Mouse (Mus musculus) forebrain, embryonic 12.5 days (tissue): ENCODE measurements around the gene Nav2. TPM values are rescaled to one million over a fixed set of nuclear protein-coding genes. Genes with fewer than 3 reads are reported as not detected.
A peak's percentile ranks its signal among the peaks of the same experiment; 100 is the strongest.

Experiments
- ATAC-seq: fragments of 200-750 bp; cut with Nextera tagmentation; 2 replicates; pipeline ENCODE4 v1.8.0; 2017; ENCODE audit warnings: moderate TSS enrichment; ENCODE audit not compliant: low FRiP score
- H3K27ac ChIP-seq: fragments of 300-500 bp; sonication (generic); 2 replicates; pipeline ENCODE4 v1.5.1; 2016; ENCODE audit warnings: mild to moderate bottlenecking
- H3K27me3 ChIP-seq: fragments of 300-500 bp; sonication (generic); 2 replicates; pipeline ENCODE4 v1.6.1; 2016; ENCODE audit warnings: mild to moderate bottlenecking
- H3K36me3 ChIP-seq: fragments of 300-500 bp; sonication (generic); replicated peaks from 2 replicates; pipeline ENCODE4 v1.6.1; 2016; ENCODE audit warnings: mild to moderate bottlenecking
- H3K4me1 ChIP-seq: fragments of 300-500 bp; sonication (generic); 2 replicates; pipeline ENCODE4 v1.6.1; 2016
- H3K4me2 ChIP-seq: fragments of 300-500 bp; sonication (generic); 2 replicates; pipeline ENCODE4 v1.6.1; 2016; ENCODE audit warnings: mild to moderate bottlenecking, moderate library complexity
- H3K4me3 ChIP-seq: fragments of 300-500 bp; sonication (generic); replicated peaks from 2 replicates; pipeline ENCODE4 v1.5.1; 2016; ENCODE audit warnings: mild to moderate bottlenecking
- H3K9ac ChIP-seq: fragments of 300-500 bp; sonication (generic); 2 replicates; pipeline ENCODE4 v1.6.1; 2016; ENCODE audit warnings: mild to moderate bottlenecking
- H3K9me3 ChIP-seq: fragments of 300-500 bp; sonication (generic); 2 replicates; pipeline ENCODE4 v1.6.1; 2016
- WGBS: fragments of 180-500 bp; shearing (Covaris S2); methylation state at CpG from one replicate; pipeline ENCODE4 v1.1.7; 2016; 5-methylcytosine and 5-hydroxymethylcytosine counted together
- polyA plus RNA-seq: library from polyadenylated mRNA; unstranded; fragments of >200 nt; fragmentation: Nextera tagmentation; extraction: Ambion mirVana; gene quantifications from 2 replicates; pipeline ENCODE4 v1.2.1, GENCODE M21; 2016

The Nav2 gene
- polyA plus RNA-seq, 1 experiment from 2014 or later, result 10.9 TPM

DNA sequence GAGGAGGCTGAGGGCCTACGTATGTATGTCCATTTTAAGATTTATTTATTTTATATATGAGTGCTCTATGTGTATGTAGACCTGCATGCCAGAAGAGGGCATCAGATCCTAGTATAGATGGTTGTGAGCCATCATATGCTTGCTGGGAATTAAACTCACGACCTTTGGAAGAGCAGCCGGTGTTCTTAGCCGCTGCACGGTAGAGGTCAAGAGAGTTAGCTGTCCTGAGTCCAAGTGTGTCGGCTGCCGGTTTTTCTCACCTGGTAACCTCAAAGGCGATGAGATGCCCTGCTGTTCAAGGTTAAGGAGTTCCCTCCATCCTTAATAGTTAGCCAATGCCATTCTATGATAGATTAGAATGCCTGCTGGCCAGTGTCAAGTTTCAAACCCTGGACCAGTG is 594.9 kb downstream of the Nav2 start:
- Histone ChIP-seq H3K9me3 (no peaks in the 10 kb centered on the region), H3K4me2 (no peak overlapping the region), H3K27me3 (peaks cover 16% of the 10 kb centered on the region), H3K4me3 (no peak overlapping the region), H3K27ac (no peak overlapping the region), H3K9ac (no peak overlapping the region), H3K4me1 (peaks cover 23% of the 10 kb centered on the region), H3K36me3 (no peaks in the 10 kb centered on the region)
- no peak for ATAC-seq
- WGBS, result 64% methylated on average over 8 of the region's 8 CpGs

DNA sequence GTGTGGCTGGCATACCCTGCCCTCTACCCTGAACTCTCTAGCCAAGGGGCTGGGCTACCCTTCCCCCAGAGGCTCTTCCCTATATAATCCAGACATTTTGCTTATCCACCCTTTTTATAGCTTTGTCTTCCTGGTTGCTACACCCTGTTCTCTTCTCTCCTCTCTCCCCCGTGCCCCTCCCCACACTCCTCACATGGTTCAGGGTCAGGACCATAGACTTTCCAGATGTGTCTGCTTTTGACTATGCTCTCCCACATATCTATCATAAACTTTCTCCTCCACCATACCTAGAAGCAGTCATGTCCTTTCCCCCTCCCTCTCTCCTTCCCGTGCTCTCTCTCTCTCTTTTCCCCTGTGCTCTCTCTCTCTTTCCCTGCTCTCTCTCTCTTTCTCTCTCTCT is 595.4 kb downstream of the Nav2 start:
- Histone ChIP-seq H3K9me3 (no peaks in the 10 kb centered on the region), H3K4me3 (no peak overlapping the region), H3K4me2 (no peak overlapping the region), H3K4me1 (peaks cover 23% of the 10 kb centered on the region), H3K36me3 (no peaks in the 10 kb centered on the region), H3K27ac (no peak overlapping the region), H3K9ac (no peak overlapping the region), H3K27me3 (peaks cover 16% of the 10 kb centered on the region)
- no peak for ATAC-seq
- 41% methylated on average over 2 of the region's 2 CpGs for WGBS

DNA sequence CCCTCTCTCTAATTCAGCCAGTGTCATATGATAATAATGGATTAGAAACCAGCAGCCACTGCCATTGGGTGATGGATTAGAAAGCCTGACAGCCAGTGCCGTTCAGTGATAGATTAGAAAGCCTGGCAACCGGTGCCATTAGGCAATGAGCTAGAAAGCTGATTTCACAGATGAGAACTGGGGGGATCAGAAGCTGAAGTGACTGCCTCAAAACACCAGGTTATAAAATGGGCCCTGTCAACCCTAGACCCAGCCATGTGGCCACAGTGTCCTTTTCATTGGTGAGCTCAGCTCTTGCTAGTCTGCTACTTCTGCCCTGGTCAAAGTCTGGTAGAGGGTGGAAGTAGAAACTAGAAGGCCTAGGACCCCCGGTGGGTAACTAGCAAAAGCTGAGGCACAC is 595.8 kb downstream of the Nav2 start:
- no peaks in the 10 kb centered on the region for H3K9me3 ChIP-seq
- 0 out of 2 replicates have a peak overlapping the region, but pooled peaks have one; percentile 13 for H3K27ac ChIP-seq
- 5% methylated on average over 3 of the region's 3 CpGs for WGBS
- peaks cover 16% of the 10 kb centered on the region for H3K27me3 ChIP-seq
- H3K36me3 ChIP-seq, result no peaks in the 10 kb centered on the region
- 0 out of 2 replicates have a peak, but pooled peaks have one; percentile 20 for ATAC-seq
- H3K9ac ChIP-seq, result no peak overlapping the region
- peak overlapping the region; percentile 17 for H3K4me2 ChIP-seq
- H3K4me3 ChIP-seq, result no peak overlapping the region
- H3K4me1 ChIP-seq, result peaks cover 23% of the 10 kb centered on the region

DNA sequence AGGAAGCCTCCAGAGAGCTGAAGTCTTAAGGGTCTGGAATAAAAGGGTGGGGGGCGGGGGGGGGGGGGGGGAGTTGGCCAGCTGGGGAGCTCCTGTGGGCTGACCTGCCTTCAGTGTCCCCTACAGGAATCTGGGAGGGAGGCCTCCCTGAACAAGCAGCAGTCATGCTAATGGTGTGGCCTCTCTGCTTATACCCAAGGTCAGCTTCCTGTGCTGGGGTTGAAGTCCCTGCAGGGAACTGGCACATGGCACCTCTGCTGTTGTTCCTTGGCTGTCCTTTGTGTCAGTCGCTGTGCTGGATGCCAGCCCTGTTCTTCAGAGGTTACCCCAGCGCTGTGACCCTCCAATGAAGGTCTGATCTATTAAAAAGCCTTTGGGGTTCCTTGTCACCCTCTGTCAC is 596.5 kb downstream of the Nav2 start:
- no peak for ATAC-seq
- Histone ChIP-seq H3K27me3 (peaks cover 16% of the 10 kb centered on the region), H3K4me1 (peaks cover 23% of the 10 kb centered on the region), H3K9ac (no peak overlapping the region), H3K36me3 (no peaks in the 10 kb centered on the region), H3K9me3 (no peaks in the 10 kb centered on the region), H3K27ac (0 out of 2 replicates have a peak overlapping the region, but pooled peaks have one; percentile 19), H3K4me2 (no peak overlapping the region), H3K4me3 (no peak overlapping the region)
- 8% methylated on average over 3 of the region's 3 CpGs for WGBS

DNA sequence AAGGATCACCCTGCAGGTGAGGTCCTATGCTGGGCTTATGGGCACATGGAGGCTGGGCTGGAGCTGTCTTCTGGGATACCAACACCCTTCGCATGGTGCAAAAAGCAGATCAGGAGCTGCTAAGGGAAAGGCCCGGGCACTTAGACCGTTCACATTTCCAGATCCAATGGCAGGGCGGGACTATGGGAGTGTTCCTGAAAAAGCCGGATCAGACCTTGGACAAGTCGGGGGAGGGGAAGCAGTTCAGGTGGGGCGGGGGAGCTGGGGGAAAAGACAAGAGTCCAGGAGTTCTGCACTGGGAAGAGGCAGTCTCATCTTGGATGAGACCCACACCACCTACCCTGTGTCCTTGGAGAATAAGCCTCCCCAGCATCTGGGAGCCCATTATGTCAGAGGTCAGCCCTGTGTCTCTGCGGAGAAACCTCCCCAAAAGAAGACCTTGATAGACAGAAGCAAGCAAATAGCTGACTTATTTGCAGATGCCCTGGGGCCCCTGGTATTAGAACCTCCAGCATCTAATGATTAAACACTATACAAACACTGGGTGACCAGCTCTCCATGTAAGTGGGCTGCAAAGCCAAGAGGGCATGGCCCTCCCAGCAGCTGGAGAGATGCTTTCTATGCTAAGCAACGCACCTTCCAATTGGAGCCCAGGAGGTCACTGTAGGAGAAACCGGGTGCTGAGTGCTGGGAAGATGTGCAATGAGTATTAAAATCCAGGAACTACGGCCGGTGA is 597.7 kb downstream of the Nav2 start:
- Histone ChIP-seq H3K9me3 (no peaks in the 10 kb centered on the region), H3K9ac (no peak overlapping the region), H3K4me1 (peaks cover 23% of the 10 kb centered on the region), H3K4me3 (no peak overlapping the region), H3K4me2 (no peak overlapping the region), H3K27me3 (peaks cover 22% of the 10 kb centered on the region), H3K36me3 (no peaks in the 10 kb centered on the region), H3K27ac (no peak overlapping the region)
- ATAC-seq, result no peak
- WGBS, result 64% methylated on average over 12 of the region's 12 CpGs

DNA sequence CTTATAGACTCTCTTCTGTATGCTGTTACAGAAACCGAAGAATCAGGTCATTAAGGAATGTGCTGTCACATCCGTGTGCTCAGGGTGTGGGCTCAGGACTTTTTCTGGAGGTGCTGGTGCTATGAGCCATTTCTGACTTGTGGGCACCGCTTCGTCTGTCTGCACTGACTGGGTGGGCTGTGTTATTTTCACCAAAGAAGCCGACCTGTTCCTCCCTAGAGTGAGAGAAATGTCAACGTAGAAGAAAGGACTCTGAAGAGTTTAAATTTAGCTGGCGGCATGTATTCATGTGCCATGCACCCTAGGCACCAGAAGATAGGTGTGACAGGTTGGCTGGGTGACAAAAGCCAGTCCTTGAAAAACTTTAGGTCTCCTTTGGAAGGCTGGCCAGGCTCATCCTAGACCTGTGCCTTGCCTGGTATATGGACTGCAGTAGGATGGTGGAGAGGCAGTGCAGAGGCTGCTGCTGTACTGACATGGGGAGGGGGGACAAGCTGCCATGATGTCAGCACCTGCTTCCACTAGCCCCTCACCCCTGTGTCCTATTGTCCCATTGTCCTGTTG is 599.5 kb downstream of the Nav2 start:
- 87% methylated on average over 7 of the region's 7 CpGs for WGBS
- Histone ChIP-seq H3K4me1 (peaks cover 23% of the 10 kb centered on the region), H3K4me2 (no peak overlapping the region), H3K9me3 (no peaks in the 10 kb centered on the region), H3K4me3 (no peak overlapping the region), H3K9ac (no peak overlapping the region), H3K27me3 (peaks cover 20% of the 10 kb centered on the region), H3K36me3 (no peaks in the 10 kb centered on the region), H3K27ac (no peak overlapping the region)
- no peak for ATAC-seq

DNA sequence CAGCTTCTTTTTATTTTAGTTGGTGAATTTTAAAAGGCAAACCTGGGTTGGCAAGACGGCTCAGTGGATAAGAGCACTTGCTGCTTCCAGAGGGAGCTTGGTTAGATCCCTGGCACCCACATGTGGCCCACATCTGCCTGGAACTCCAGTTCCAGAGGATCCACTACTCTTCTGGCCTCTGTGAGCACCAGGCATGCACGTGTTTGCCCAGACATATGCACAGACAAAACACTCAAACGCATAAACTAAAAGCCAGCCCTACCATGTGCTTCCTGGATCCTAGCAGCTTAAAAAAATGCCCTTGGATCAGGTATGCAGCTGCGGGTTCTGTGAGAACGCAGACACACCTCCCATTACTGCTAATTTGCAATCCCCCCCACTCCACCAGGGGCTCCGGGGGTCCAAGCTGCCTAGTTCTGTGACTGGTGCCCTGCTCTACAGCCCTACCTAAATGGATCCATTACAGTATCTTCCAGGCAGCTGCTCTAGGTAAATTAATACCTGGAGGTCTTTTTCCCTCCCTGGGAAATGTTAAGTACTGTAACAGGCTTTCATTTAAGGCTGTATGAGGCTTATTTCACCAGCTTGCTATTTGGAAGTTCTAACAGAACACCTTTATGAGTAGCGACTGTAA is 603.4 kb downstream of the Nav2 start:
- Histone ChIP-seq H3K4me1 (no peaks in the 10 kb centered on the region), H3K4me3 (no peak overlapping the region), H3K36me3 (no peaks in the 10 kb centered on the region), H3K9ac (no peak overlapping the region), H3K27ac (no peak overlapping the region), H3K4me2 (no peak overlapping the region), H3K9me3 (no peaks in the 10 kb centered on the region), H3K27me3 (peaks cover 14% of the 10 kb centered on the region; the same call in 1 of the 2 replicates)
- WGBS, result 55% methylated on average over 7 of the region's 7 CpGs
- ATAC-seq, result no peak

DNA sequence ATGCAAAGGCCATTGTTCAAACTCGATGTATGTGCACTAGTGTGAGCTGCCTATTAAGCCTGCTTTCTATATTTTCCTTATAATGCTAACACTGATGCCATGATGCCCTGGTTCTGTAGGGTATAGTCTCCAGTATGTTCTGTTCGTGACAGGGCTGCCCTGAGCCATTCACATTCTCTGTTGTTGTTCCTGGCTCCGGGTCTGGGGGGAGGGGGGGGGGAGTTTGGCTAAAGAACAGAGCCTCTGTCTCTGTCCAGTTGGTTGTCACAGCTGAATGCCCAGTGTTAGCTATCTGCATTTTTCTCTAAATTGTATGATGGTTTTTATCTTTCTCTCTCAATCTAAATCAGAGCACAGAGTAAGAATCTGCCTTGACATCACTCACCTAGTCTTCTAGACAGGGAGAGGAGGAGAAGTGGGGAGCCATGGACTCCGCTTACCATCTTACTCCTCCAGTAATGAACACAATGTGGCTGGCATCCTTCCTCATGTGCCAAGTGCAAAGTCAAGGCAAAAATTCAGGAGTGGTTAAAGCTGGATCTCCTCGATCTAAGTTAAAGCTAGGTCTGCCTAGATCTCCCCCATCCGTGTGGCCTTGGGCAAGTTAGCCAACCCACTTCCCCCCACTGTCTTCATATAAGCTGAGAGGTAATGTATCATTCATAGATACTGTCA is 605.4 kb downstream of the Nav2 start:
- Histone ChIP-seq H3K27ac (no peak overlapping the region), H3K36me3 (no peaks in the 10 kb centered on the region), H3K9me3 (no peaks in the 10 kb centered on the region), H3K4me1 (peaks cover 2% of the 10 kb centered on the region; the same call in 1 of the 2 replicates), H3K27me3 (peaks cover 20% of the 10 kb centered on the region), H3K4me3 (no peak overlapping the region), H3K4me2 (no peak overlapping the region), H3K9ac (no peak overlapping the region)
- no peak for ATAC-seq
- WGBS, result 64% methylated on average over 6 of the region's 6 CpGs

DNA sequence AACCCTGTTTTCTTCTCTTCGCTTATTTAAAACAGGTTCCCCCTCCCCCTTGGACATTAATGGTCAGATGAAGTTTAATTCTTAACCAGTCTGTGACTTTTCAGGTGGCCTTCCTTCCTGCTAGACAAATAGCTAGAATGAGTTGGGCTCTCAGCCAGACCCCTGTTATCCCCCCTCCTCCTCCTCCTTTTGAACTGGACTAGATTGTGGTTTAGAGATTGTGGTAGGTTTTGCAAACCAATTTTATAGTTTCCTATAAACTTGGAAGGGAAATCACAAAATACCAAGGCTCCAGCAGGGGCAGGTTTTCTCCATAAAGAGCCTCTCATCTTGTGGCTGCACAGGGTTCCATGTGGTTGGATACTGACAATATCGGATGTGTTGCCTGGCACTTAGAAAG is 606.5 kb downstream of the Nav2 start:
- Histone ChIP-seq H3K9ac (no peak overlapping the region), H3K27ac (no peak overlapping the region), H3K4me3 (no peak overlapping the region), H3K9me3 (no peaks in the 10 kb centered on the region), H3K4me2 (no peak overlapping the region), H3K4me1 (peaks cover 9% of the 10 kb centered on the region; the same call in 1 of the 2 replicates), H3K27me3 (peaks cover 23% of the 10 kb centered on the region), H3K36me3 (no peaks in the 10 kb centered on the region)
- WGBS, result 88% methylated on average over 2 of the region's 2 CpGs
- no peak for ATAC-seq

DNA sequence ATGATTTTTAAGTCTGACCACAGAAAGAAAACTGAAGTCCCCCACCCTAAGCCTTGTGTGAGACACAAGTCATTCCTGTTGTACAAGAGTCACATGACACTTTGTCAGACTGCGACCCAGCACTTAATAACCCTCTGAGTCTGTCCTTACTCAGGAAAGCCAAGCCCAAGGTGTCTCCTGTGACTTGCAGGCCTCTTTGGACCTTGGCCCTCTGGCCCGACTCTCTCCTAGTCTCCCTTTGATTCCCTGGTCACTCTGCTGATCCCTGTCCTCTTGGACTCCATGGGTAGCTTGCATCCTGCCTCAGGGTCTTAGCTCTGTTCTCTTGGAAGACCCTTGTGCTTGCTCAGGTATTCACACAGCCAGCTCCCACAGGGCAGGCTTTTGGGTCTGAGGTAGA is 612.0 kb downstream of the Nav2 start:
- peaks cover 36% of the 10 kb centered on the region for H3K4me1 ChIP-seq
- peaks cover 50% of the 10 kb centered on the region for H3K27me3 ChIP-seq
- WGBS, result 54% methylated on average over 2 of the region's 2 CpGs

DNA sequence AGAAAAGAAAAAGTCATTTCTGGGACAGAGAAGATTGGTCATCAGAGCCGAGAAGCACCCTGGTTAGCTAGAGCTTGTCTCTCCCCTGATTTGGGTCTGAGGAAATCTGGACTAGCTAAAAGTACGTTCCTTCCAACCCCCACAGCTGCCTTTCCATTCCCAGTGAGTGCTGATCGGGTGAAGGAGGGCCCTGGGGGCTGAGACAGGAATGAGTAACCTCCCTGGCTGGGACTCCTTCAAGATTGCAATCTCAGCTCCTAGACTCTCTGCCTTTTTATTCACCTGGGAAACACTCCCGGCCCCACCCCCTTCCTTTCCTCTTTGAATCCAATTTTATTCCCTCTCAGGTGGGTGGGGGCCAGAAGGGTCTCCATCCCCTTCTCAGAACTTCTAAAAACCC is 612.8 kb downstream of the Nav2 start:
- peaks cover 36% of the 10 kb centered on the region for H3K4me1 ChIP-seq
- peaks cover 55% of the 10 kb centered on the region for H3K27me3 ChIP-seq
- no peak overlapping the region for H3K9ac ChIP-seq
- peak overlapping the region; percentile 62 for H3K4me2 ChIP-seq
- H3K4me3 ChIP-seq, result no peak overlapping the region
- H3K36me3 ChIP-seq, result no peaks in the 10 kb centered on the region
- 22% methylated on average over 4 of the region's 4 CpGs for WGBS
- no peak overlapping the region for H3K27ac ChIP-seq
- no peaks in the 10 kb centered on the region for H3K9me3 ChIP-seq
- ATAC-seq, result no peak

More for the DNA sequence above, 612.0 kb downstream of the Nav2 start:
- Histone ChIP-seq H3K4me3 (no peak overlapping the region), H3K4me2 (no peak overlapping the region), H3K9ac (no peak overlapping the region), H3K27ac (no peak overlapping the region), H3K36me3 (no peaks in the 10 kb centered on the region), H3K9me3 (no peaks in the 10 kb centered on the region)
- ATAC-seq, result no peak

DNA sequence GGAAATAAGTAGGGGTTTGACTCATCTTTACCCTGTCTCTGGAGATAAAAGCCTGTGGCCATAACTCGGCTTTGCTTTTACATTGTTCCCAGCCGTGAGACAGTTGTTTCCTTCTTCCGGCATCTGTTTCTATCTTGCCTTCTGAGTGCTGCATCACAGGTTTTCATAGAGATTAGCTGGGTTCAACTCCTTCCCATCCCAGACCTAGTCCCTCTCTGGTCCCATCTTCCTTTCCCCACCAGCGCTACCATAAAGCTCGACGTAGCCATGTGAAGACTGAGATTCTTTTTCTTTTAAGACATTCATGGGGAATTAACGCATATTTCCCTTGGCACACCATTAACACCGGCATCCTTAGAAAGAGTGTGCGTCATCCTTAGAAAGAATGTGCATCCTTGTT is 613.5 kb downstream of the Nav2 start:
- Histone ChIP-seq H3K27me3 (peaks cover 55% of the 10 kb centered on the region), H3K4me1 (peaks cover 36% of the 10 kb centered on the region), H3K27ac (no peak overlapping the region), H3K36me3 (no peaks in the 10 kb centered on the region), H3K9ac (no peak overlapping the region), H3K4me2 (peak overlapping the region; percentile 62), H3K9me3 (no peaks in the 10 kb centered on the region), H3K4me3 (peak overlapping the region; percentile 38; the same call in 1 of the 2 replicates)
- WGBS, result under 1% methylated on average over 9 of the region's 9 CpGs
- no peak for ATAC-seq
